Mouse (Mus musculus) R1 (cell line): ENCODE data around the gene Mob3a.

Experiments used
- DNase-seq: peaks from one replicate; pipeline ENCODE4 v3.0.0-alpha.2; 2018; ENCODE audit warnings: low read depth, low spot score

The Mob3a gene

GRCm38 (mm10) chr10:80663485-80664196, 38.1 kb downstream of the Mob3a start:
- DNase-seq: no peak

GRCm38 (mm10) chr10:80661149-80661548, 40.6 kb downstream of the Mob3a start:
- DNase-seq: peak; percentile 91

GRCm38 (mm10) chr10:80659213-80659612, 42.6 kb downstream of the Mob3a start:
- DNase-seq: peak; percentile 77

GRCm38 (mm10) chr10:80658841-80659202, 43.0 kb downstream of the Mob3a start:
- DNase-seq: peak; percentile 66

GRCm38 (mm10) chr10:80658194-80658840, 43.5 kb downstream of the Mob3a start:
- no peak for DNase-seq

- peak; percentile 80 for DNase-seq
These were observed 44.7 kb downstream of the Mob3a start, which contains the start of gene Btbd2 for GRCm38 (mm10) chr10:80656863-80657623. Gene Btbd2 (minus strand): TSS chr10:80657071.

GRCm38 (mm10) chr10:80656130-80656862, 45.5 kb downstream of the Mob3a start:
- peak; percentile 99 for DNase-seq

GRCm38 (mm10) chr10:80655406-80656129, 46.2 kb downstream of the Mob3a start:
- no peak for DNase-seq

- DNase-seq: no peak
These were observed 46.9 kb downstream of the Mob3a start for GRCm38 (mm10) chr10:80654866-80655265.

- no peak for DNase-seq
These were observed 48.5 kb downstream of the Mob3a start for GRCm38 (mm10) chr10:80653156-80653720.

DNA sequence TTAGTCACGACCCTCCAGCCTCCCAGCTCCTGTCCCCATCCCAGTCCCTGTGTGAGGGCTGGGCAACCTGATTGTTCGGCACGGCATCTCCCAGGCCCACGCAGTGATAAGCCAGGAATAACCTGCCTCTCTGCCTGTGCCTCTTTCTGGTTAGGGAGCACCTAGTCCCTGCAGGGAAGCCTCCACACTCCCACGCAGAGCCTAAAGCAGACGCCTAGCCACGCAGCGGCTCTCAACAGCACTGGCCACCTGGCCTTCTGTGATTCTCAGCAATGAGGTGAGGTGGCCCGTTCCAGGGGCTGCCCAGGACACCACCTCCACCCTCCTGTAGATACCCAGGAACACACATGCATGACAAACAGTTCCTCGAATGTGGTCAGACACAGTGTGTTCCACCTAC, 51.4 kb downstream of the Mob3a start:
- no peak for DNase-seq

DNA sequence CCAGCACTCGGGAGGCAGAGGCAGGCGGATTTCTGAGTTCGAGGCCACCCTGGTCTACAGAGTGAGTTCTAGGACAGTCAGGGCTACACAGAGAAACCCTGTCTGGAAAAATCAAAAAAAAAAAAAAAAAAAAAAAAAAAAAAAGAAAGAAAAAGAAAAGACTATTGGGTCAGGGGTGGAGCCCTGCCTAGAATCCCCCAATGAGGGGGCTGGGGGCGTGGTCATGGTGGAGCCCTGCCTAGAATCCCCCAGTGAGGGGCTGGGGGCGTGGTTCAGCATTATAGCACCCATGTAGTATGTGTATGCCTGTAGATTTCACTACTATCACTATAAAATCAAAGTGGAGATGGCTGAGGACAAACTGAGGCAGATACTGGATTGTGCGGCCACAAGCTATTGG, 51.9 kb downstream of the Mob3a start:
- DNase-seq: peak; percentile 72

GRCm38 (mm10) chr10:80646936-80647335, 54.8 kb downstream of the Mob3a start:
- DNase-seq: no peak

GRCm38 (mm10) chr10:80635345-80635744, 66.4 kb downstream of the Mob3a start:
- DNase-seq: no peak
